Mouse (Mus musculus) bone marrow macrophage, adult 2 months (primary cell): Measurements from ENCODE around the gene Zbtb39. TPM values are rescaled to one million over a fixed set of nuclear protein-coding genes. Genes with fewer than 3 reads are reported as not detected.

ENCODE experiments used
- H3K27ac ChIP-seq: 2 replicates; pipeline ENCODE4 v1.5.1; 2012; ENCODE audit warnings: low read depth, low read length; ENCODE audit not compliant: insufficient read depth
- H3K4me1 ChIP-seq: 2 replicates; pipeline ENCODE4 v1.6.1; 2012; ENCODE audit warnings: low read length; ENCODE audit not compliant: control insufficient read depth, insufficient read depth
- H3K4me3 ChIP-seq: 2 replicates; pipeline ENCODE4 v1.5.1; 2012; ENCODE audit warnings: mild to moderate bottlenecking, low read length, moderate library complexity; ENCODE audit not compliant: insufficient read depth
- CTCF ChIP-seq: IDR thresholded peaks from 2 replicates; pipeline ENCODE4 v1.5.1; 2012; ENCODE audit warnings: low read depth, mild to moderate bottlenecking, low read length, moderate library complexity
- POLR2A ChIP-seq: IDR thresholded peaks from 2 replicates; pipeline ENCODE4 v1.6.1; 2012; ENCODE audit warnings: mild to moderate bottlenecking, low read depth, low read length, borderline replicate concordance
- polyA plus RNA-seq: library from polyadenylated mRNA; stranded (reverse); fragments of >200 nt; gene quantifications from 2 replicates; pipeline ENCODE4 v1.2.4, GENCODE M21; 2012; ENCODE audit not compliant: missing spikeins, insufficient read depth, insufficient read length

The Zbtb39 gene
- polyA plus RNA-seq = 4.4 and 4.6 TPM in 2 replicates

DNA sequence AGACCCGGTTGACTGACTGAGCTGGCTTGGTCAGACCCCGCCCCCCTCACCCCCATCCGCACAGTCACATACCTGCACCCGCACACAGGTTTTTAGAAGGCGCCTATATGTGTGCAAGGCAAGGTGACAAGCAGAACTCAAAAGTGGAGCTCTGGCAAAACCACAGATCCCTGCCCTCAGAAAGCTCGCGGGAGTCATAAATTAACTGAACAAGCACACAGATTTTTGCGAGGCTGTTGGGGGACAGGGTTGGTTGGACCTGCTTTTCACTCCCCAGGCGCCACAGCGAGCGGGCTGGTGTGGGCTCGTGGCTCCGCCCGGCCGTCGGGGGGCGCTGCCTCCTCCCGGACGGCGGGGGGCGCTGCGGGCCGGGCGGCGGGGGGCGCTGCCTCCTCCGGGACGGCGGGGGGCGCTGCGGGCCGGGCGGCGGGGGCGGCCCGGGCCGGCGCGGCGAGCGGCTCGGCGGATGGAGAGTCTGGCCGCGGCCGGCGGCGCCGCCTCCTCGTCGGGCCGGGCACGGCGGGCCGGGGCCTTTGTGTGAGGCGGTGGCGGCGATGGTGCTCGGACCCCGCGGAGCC lies at the start of gene Zbtb39:
Gene Zbtb39 (plus strand): TSS at position 456 of the 578 bp plus-strand sequence.
- no peak within 1 kb of the TSS for H3K27ac ChIP-seq

DNA sequence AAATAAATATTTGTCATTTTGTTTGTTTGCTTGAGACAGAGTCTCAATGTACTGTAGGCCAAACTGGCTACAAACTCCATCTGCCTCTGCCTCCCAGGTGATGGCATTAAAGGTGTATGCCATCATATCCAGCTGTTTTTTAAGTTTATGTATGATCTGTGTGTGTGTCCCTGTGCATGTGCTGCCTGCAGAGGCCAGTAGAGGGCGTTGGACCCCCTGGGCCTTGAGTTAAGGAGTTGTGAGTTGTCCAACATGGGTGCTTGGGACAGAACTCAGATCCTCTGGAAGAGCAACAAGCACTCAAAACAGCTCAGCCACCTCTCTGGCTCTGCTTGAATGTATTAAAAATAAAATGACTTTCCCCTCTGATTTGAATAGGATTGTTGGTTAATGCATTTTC lies 48.3 kb upstream of the Zbtb39 start:
- TF ChIP-seq POLR2A (no peak), CTCF (no peak)
- H3K27ac ChIP-seq = no peak overlapping the region
- no peak overlapping the region for H3K4me3 ChIP-seq
- no peaks in the 10 kb centered on the region for H3K4me1 ChIP-seq

More for the DNA sequence above, at the start of gene Zbtb39:
- H3K4me1 ChIP-seq = peaks cover 19% of the 10 kb centered on the region
- peak within 1 kb of the TSS; percentile 94 for H3K4me3 ChIP-seq
- TF ChIP-seq CTCF = 0 out of 2 replicates have a peak, but pooled peaks have one; percentile 14
- TF ChIP-seq POLR2A = no peak

DNA sequence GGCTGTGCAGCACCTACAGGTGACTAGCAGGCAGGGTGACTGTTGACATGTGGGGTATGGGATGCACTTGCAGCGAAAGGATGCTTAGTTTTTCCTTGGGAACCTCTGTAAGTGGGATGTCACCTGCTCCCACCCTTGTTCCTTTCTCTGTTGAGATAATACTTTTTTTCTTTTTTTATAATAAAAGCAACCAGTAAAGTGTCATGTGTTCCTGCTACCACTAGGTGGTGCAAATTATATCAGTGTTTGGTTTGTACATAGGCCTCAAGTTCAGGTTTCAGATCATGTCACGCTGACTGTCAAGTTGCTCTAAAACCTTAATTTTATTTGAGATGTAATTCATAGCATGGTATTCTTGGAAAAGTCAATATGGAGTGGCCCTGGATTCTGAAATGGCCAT lies 44.7 kb upstream of the Zbtb39 start:
- TF ChIP-seq CTCF (no peak), POLR2A (no peak)
- H3K4me1 ChIP-seq = no peaks in the 10 kb centered on the region
- H3K27ac ChIP-seq = no peak overlapping the region
- H3K4me3 ChIP-seq = no peak overlapping the region

DNA sequence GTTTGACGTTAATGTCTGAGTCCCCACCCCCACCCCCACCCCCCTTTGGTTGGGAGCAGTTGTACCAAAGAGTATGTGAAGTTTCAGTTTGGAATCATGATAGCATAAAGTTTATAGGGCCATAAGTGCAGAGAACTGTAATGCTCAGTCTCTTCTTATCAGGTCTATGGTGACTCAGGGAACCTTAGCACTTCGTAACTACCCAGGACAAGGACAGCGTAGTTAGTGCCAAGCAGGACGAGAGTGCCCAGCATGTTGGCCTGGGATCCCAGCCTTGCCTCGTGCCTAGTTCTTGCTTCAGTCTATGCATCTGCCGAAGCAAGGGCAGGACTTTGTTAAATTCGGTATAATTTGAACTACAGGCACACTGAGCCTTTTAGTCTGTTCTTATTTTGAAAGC lies 43.6 kb upstream of the Zbtb39 start:
- TF ChIP-seq POLR2A (no peak), CTCF (no peak)
- Histone ChIP-seq H3K27ac (no peak overlapping the region), H3K4me1 (no peaks in the 10 kb centered on the region)

GRCm38 (mm10) chr10:127698966-127699365 lies 40.4 kb upstream of the Zbtb39 start:
- TF ChIP-seq CTCF = no peak
- no peak for TF ChIP-seq POLR2A
- H3K4me1 ChIP-seq = no peaks in the 10 kb centered on the region
- H3K27ac ChIP-seq = no peak overlapping the region
- no peak overlapping the region for H3K4me3 ChIP-seq

More for the DNA sequence above, 43.6 kb upstream of the Zbtb39 start:
- no peak overlapping the region for H3K4me3 ChIP-seq

DNA sequence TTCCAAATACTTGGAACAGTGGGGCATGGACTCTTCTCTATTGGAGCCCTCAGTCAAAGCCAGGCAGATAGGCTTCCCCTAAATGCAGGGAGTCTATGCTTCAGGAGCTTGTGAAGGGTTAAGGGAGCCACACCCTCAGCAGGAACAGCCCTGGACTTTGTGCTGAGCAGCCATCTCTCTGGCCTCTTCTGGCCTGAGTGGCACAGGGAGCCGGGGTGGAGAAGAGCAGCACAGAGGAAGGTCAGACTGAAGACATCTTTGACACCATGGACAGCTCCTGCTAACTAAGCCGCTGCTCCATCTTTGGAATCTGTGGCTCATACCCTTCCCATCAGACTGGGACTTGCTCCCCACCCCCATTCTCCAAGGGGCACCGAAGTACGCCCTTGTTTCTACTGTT lies 36.0 kb upstream of the Zbtb39 start:
- Histone ChIP-seq H3K27ac (no peak overlapping the region), H3K4me3 (no peak overlapping the region), H3K4me1 (no peaks in the 10 kb centered on the region)
- TF ChIP-seq CTCF = no peak
- TF ChIP-seq POLR2A = no peak

- Histone ChIP-seq H3K27ac (no peak overlapping the region), H3K4me3 (no peak overlapping the region), H3K4me1 (no peaks in the 10 kb centered on the region)
- TF ChIP-seq POLR2A (no peak), CTCF (no peak)
Measured at GRCm38 (mm10) chr10:127704293-127704692, 35.0 kb upstream of the Zbtb39 start.

GRCm38 (mm10) chr10:127704766-127705220 lies 34.5 kb upstream of the Zbtb39 start, which contains the start of gene Myo1a:
Gene Myo1a, plus strand, starts transcription at chr10:127705170.
- H3K4me1 ChIP-seq = no peaks in the 10 kb centered on the region
- H3K4me3 ChIP-seq = no peak within 1 kb of the TSS
- TF ChIP-seq POLR2A (no peak), CTCF (no peak)
- no peak within 1 kb of the TSS for H3K27ac ChIP-seq

GRCm38 (mm10) chr10:127705783-127706182 lies 33.6 kb upstream of the Zbtb39 start:
- no peak overlapping the region for H3K27ac ChIP-seq
- H3K4me1 ChIP-seq = no peaks in the 10 kb centered on the region
- no peak overlapping the region for H3K4me3 ChIP-seq
- TF ChIP-seq CTCF (no peak), POLR2A (no peak)

- Histone ChIP-seq H3K4me3 (no peak overlapping the region), H3K27ac (no peak overlapping the region), H3K4me1 (no peaks in the 10 kb centered on the region)
- TF ChIP-seq CTCF = no peak
- TF ChIP-seq POLR2A = no peak
Measured at GRCm38 (mm10) chr10:127707721-127708120, 31.6 kb upstream of the Zbtb39 start.

DNA sequence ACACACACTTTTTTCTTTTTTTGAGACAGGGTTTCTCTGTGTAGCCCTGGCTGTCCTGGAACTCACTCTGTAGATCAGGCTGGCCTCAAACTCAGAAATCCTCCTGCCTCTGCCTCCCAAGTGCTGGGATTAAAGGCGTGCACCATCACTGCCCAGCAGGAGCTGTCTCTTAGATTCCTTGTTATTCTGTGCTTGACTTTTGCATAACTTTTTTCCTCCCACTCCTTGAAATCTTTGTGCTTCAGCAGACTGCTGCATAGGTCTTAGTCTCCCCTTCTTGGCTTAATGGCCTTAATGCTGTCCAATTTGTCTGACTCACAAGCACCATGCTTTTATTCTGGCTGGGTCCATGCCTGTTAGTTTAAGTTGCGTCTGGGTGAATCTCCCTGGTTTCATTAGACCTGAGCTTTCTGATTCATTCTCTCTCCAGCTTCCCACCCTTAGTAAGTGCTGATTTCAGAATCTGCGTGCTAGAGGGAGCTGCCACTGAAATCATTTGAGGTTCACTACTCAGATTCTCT lies 30.4 kb upstream of the Zbtb39 start:
- H3K4me3 ChIP-seq = no peak overlapping the region
- no peak overlapping the region for H3K27ac ChIP-seq
- TF ChIP-seq POLR2A = no peak
- TF ChIP-seq CTCF = no peak
- H3K4me1 ChIP-seq = no peaks in the 10 kb centered on the region
